Mouse (Mus musculus): ENCODE measurements around the gene Gm20388. TPM values are rescaled to one million over a fixed set of nuclear protein-coding genes. Genes with fewer than 3 reads are reported as not detected.
A peak's percentile ranks its signal among the peaks of the same experiment; 100 is the strongest.

Gm20388 gene
- polyA plus RNA-seq, 1 experiment from 2014 or later, result 7.4 TPM

DNA sequence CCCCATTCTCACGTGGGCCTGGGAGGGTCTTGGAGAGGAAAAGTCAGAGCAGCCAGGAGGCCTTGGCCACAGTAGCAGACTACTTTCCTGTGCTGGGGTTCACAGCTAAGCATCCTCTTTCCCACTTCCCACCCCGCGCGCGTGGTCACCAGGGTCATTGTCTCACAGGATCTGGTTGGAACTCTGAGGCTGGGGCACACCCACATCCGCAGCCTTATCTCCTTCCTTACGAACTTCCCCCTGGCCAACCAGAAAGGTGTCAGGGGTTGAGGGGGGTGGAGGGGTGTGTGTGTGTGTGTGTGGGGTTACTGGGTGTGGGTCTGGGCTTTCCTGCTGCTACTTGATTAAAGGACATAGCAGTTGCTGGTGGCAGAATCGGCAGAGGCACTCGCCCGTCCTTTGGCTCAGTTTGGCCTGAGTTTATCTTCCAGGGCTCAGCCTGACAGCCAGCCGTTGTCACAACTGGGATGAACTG, 2801.3 kb downstream of the Gm20388 start:
- H3K27ac ChIP-seq (ENCODE audit: low read length), result no peak overlapping the region
- ATAC-seq (ENCODE audit: insufficient read depth, low FRiP score), result peak; percentile 65; the same call in 1 of the 2 replicates
- H3K9ac ChIP-seq (ENCODE audit: low read length), result no peak overlapping the region
- no peaks in the 10 kb centered on the region for H3K9me3 ChIP-seq (replicated peaks; ENCODE audit: control insufficient read depth, low read length)
- no peak overlapping the region for H3K4me3 ChIP-seq (replicated peaks; ENCODE audit: low read length)
- 52% methylated on average over 11 of the region's 11 CpGs for WGBS
- H3K4me1 ChIP-seq (ENCODE audit: control insufficient read depth, insufficient read depth, low read length), result no peaks in the 10 kb centered on the region
- no peak overlapping the region for H3K4me2 ChIP-seq (ENCODE audit: low read depth, low read length)
- no peaks in the 10 kb centered on the region for H3K27me3 ChIP-seq (ENCODE audit: control insufficient read depth, insufficient read depth, low read length)
- H3K36me3 ChIP-seq (ENCODE audit: control insufficient read depth, insufficient read depth, low read length), result no peaks in the 10 kb centered on the region

GRCm38 (mm10) chr8:122712411-122713156, 2801.9 kb downstream of the Gm20388 start:
- Histone ChIP-seq H3K4me1 (ENCODE audit: control insufficient read depth, insufficient read depth, low read length) (no peaks in the 10 kb centered on the region), H3K27me3 (ENCODE audit: control insufficient read depth, insufficient read depth, low read length) (no peaks in the 10 kb centered on the region), H3K9ac (ENCODE audit: low read length) (no peak overlapping the region), H3K27ac (ENCODE audit: low read length) (no peak overlapping the region), H3K9me3 (replicated peaks; ENCODE audit: control insufficient read depth, low read length) (no peaks in the 10 kb centered on the region), H3K4me2 (ENCODE audit: low read depth, low read length) (no peak overlapping the region), H3K36me3 (ENCODE audit: control insufficient read depth, insufficient read depth, low read length) (no peaks in the 10 kb centered on the region), H3K4me3 (replicated peaks; ENCODE audit: low read length) (no peak overlapping the region)
- 65% methylated on average over 12 of the region's 12 CpGs for WGBS
- no peak for ATAC-seq (ENCODE audit: insufficient read depth, low FRiP score)

DNA sequence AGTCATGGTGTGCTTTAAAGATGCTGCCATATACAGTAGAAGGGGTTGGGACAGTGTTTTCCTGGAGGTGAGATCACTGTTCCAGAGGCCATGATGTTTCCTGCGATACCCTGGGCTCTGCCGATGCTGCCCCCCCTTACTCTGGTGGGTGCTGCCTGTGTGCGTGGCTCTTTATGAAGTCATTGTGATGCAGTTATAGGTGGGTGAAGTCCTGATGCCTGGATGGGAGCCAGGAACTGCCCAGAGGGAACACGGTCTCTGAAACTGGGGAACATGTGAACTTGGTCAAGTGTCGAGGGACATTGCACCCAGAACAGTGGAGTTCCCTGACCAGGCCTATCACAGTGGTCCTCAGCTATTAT, 2802.5 kb downstream of the Gm20388 start:
- Histone ChIP-seq H3K27me3 (ENCODE audit: control insufficient read depth, insufficient read depth, low read length) (no peaks in the 10 kb centered on the region), H3K27ac (ENCODE audit: low read length) (no peak overlapping the region), H3K36me3 (ENCODE audit: control insufficient read depth, insufficient read depth, low read length) (no peaks in the 10 kb centered on the region), H3K4me3 (replicated peaks; ENCODE audit: low read length) (no peak overlapping the region), H3K4me2 (ENCODE audit: low read depth, low read length) (no peak overlapping the region), H3K9me3 (replicated peaks; ENCODE audit: control insufficient read depth, low read length) (no peaks in the 10 kb centered on the region), H3K4me1 (ENCODE audit: control insufficient read depth, insufficient read depth, low read length) (no peaks in the 10 kb centered on the region), H3K9ac (ENCODE audit: low read length) (no peak overlapping the region)
- ATAC-seq (ENCODE audit: insufficient read depth, low FRiP score), result no peak
- WGBS, result 88% methylated on average over 5 of the region's 5 CpGs

- no peaks in the 10 kb centered on the region for H3K36me3 ChIP-seq (ENCODE audit: control insufficient read depth, insufficient read depth, low read length)
- no peak overlapping the region for H3K9ac ChIP-seq (ENCODE audit: low read length)
- no peak overlapping the region for H3K27ac ChIP-seq (ENCODE audit: low read length)
- no peaks in the 10 kb centered on the region for H3K4me1 ChIP-seq (ENCODE audit: control insufficient read depth, insufficient read depth, low read length)
- no peak for ATAC-seq (ENCODE audit: insufficient read depth, low FRiP score)
- H3K4me3 ChIP-seq (replicated peaks; ENCODE audit: low read length), result no peak overlapping the region
- H3K4me2 ChIP-seq (ENCODE audit: low read depth, low read length), result no peak overlapping the region
- whole genome bisulfite sequencing, result 75% methylated on average over 8 of the region's 8 CpGs
- no peaks in the 10 kb centered on the region for H3K9me3 ChIP-seq (replicated peaks; ENCODE audit: control insufficient read depth, low read length)
- H3K27me3 ChIP-seq (ENCODE audit: control insufficient read depth, insufficient read depth, low read length), result peaks cover 5% of the 10 kb centered on the region; the same call in 1 of the 2 replicates
Measured at GRCm38 (mm10) chr8:122716566-122716965, 2805.9 kb downstream of the Gm20388 start.

GRCm38 (mm10) chr8:122717869-122718509, 2807.3 kb downstream of the Gm20388 start:
- H3K27me3 ChIP-seq (ENCODE audit: control insufficient read depth, insufficient read depth, low read length), result peaks cover 5% of the 10 kb centered on the region; the same call in 1 of the 2 replicates
- H3K4me1 ChIP-seq (ENCODE audit: control insufficient read depth, insufficient read depth, low read length), result no peaks in the 10 kb centered on the region
- no peaks in the 10 kb centered on the region for H3K9me3 ChIP-seq (replicated peaks; ENCODE audit: control insufficient read depth, low read length)
- no peak overlapping the region for H3K27ac ChIP-seq (ENCODE audit: low read length)
- no peaks in the 10 kb centered on the region for H3K36me3 ChIP-seq (ENCODE audit: control insufficient read depth, insufficient read depth, low read length)
- ATAC-seq (ENCODE audit: insufficient read depth, low FRiP score), result no peak
- H3K9ac ChIP-seq (ENCODE audit: low read length), result no peak overlapping the region
- 77% methylated on average over 10 of the region's 10 CpGs for WGBS
- no peak overlapping the region for H3K4me2 ChIP-seq (ENCODE audit: low read depth, low read length)
- no peak overlapping the region for H3K4me3 ChIP-seq (replicated peaks; ENCODE audit: low read length)

DNA sequence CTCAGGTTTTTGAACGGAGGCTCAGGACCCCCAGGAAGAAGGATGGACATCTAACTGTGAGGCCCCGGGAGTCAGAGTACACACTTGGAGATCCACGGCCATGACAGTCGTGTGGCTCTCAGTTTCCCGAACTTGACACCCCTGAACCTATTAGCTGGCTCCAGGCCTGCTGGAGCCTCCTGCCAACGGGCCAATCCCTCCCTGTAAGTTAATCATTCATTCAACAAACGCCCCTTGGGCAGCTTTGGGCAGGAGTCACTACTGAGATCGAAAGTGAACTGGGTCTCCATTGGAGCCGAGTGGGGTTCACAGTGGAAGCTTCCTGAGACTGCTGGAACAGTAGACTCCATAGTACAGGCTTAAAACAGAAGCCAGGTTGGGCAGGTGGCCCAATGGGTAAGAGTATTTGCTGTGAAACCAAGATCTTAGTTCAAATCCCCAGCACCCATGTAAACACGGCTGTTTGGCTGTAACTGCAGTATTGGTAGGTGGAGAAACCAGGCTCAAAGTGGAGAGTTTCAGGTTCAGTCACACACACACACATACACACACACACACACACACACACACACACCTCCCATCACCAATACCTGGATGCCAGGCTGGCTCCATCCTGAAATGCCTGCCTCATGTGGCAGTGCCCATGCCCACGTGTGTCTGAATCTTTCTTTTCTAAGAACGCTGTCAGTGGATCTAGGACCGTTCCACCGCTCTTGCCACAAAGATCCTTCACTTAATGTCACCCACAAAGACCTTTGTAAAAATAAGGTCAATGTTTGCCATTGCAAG, 2808.3 kb downstream of the Gm20388 start:
- H3K27ac ChIP-seq (ENCODE audit: low read length), result no peak overlapping the region
- H3K9me3 ChIP-seq (replicated peaks; ENCODE audit: control insufficient read depth, low read length), result no peaks in the 10 kb centered on the region
- H3K4me2 ChIP-seq (ENCODE audit: low read depth, low read length), result no peak overlapping the region
- no peaks in the 10 kb centered on the region for H3K36me3 ChIP-seq (ENCODE audit: control insufficient read depth, insufficient read depth, low read length)
- H3K4me1 ChIP-seq (ENCODE audit: control insufficient read depth, insufficient read depth, low read length), result no peaks in the 10 kb centered on the region
- no peak overlapping the region for H3K4me3 ChIP-seq (replicated peaks; ENCODE audit: low read length)
- 73% methylated on average over 14 of the region's 14 CpGs for WGBS
- peaks cover 5% of the 10 kb centered on the region; the same call in 1 of the 2 replicates for H3K27me3 ChIP-seq (ENCODE audit: control insufficient read depth, insufficient read depth, low read length)
- H3K9ac ChIP-seq (ENCODE audit: low read length), result no peak overlapping the region
- no peak for ATAC-seq (ENCODE audit: insufficient read depth, low FRiP score)

- H3K27me3 ChIP-seq (ENCODE audit: control insufficient read depth, insufficient read depth, low read length), result peaks cover 5% of the 10 kb centered on the region; the same call in 1 of the 2 replicates
- H3K9ac ChIP-seq (ENCODE audit: low read length), result no peak overlapping the region
- H3K9me3 ChIP-seq (replicated peaks; ENCODE audit: control insufficient read depth, low read length), result no peaks in the 10 kb centered on the region
- H3K4me3 ChIP-seq (replicated peaks; ENCODE audit: low read length), result no peak overlapping the region
- H3K36me3 ChIP-seq (ENCODE audit: control insufficient read depth, insufficient read depth, low read length), result no peaks in the 10 kb centered on the region
- 22% methylated on average over 7 of the region's 7 CpGs for WGBS
- no peak overlapping the region for H3K4me2 ChIP-seq (ENCODE audit: low read depth, low read length)
- no peaks in the 10 kb centered on the region for H3K4me1 ChIP-seq (ENCODE audit: control insufficient read depth, insufficient read depth, low read length)
- no peak overlapping the region for H3K27ac ChIP-seq (ENCODE audit: low read length)
- peak; percentile 56 for ATAC-seq (ENCODE audit: insufficient read depth, low FRiP score)
Measured at GRCm38 (mm10) chr8:122719500-122720065, 2808.9 kb downstream of the Gm20388 start.

GRCm38 (mm10) chr8:122720070-122720729, 2809.6 kb downstream of the Gm20388 start:
- 6% methylated on average over 25 of the region's 25 CpGs for WGBS
- peak overlapping the region; percentile 36 for H3K4me2 ChIP-seq (ENCODE audit: low read depth, low read length)
- H3K4me1 ChIP-seq (ENCODE audit: control insufficient read depth, insufficient read depth, low read length), result no peaks in the 10 kb centered on the region
- no peaks in the 10 kb centered on the region for H3K9me3 ChIP-seq (replicated peaks; ENCODE audit: control insufficient read depth, low read length)
- 0 out of 2 replicates have a peak overlapping the region, but pooled peaks have one; percentile 7 for H3K9ac ChIP-seq (ENCODE audit: low read length)
- H3K27ac ChIP-seq (ENCODE audit: low read length), result no peak overlapping the region
- peak; percentile 64; the same call in 1 of the 2 replicates for ATAC-seq (ENCODE audit: insufficient read depth, low FRiP score)
- H3K27me3 ChIP-seq (ENCODE audit: control insufficient read depth, insufficient read depth, low read length), result peaks cover 5% of the 10 kb centered on the region; the same call in 1 of the 2 replicates
- H3K4me3 ChIP-seq (replicated peaks; ENCODE audit: low read length), result 0 out of 2 replicates have a peak overlapping the region, but pooled peaks have one; percentile 12
- no peaks in the 10 kb centered on the region for H3K36me3 ChIP-seq (ENCODE audit: control insufficient read depth, insufficient read depth, low read length)
